Mouse (Mus musculus) c-Kit-positive CD71-negative TER-119-negative erythroid progenitor cells, embryonic 14.5 days (primary cell): ENCODE results near the gene N6amt1.

ENCODE experiments used
- DNase-seq: peaks from one replicate; pipeline ENCODE4 v3.0.0-alpha.2; 2013; ENCODE audit warnings: low read depth

The N6amt1 gene

GRCm38 (mm10) chr16:87387444-87387977, 33.5 kb downstream of the N6amt1 start:
- no peak for DNase-seq

- peak; percentile 47 for DNase-seq
Measured at GRCm38 (mm10) chr16:87393813-87394548, 40.0 kb downstream of the N6amt1 start.

- peak; percentile 54 for DNase-seq
Measured at GRCm38 (mm10) chr16:87405001-87405400, 51.0 kb downstream of the N6amt1 start.
